Mouse (Mus musculus): ENCODE measurements around the gene Mcub. TPM values are rescaled to one million over a fixed set of nuclear protein-coding genes. Genes with fewer than 3 reads are reported as not detected.

Gene Mcub
- polyA plus RNA-seq, 1 experiment from 2014 or later = 6.6 TPM

DNA sequence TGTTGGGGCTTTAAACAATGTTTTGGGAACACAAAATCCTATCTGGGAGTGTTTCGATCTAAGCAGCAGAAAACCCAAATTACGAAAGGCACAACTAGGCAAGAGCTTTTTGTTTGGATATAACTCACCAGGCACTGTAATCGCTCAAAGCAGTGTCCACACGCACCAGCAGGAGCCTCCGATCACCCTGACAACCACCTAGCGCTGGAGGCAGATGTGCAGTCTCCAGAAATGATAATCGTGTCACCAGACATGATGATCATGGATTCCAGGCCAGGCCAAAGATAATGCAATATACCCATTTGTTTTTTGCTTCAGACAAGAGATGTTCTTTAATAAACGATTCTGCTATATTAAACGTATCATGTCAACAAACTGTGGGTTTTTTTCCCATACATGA lies 2.1 kb downstream of the Mcub start:
- no peaks in the 10 kb centered on the region for H3K36me3 ChIP-seq (ENCODE audit: control insufficient read depth, insufficient read depth, low read length)
- H3K27ac ChIP-seq (ENCODE audit: low read depth, low read length) = no peak overlapping the region
- WGBS = 78% methylated on average over 9 of the region's 9 CpGs
- no peak overlapping the region for H3K4me2 ChIP-seq (ENCODE audit: low read length)
- DNase-seq (ENCODE audit: low spot score) = no peak
- H3K9ac ChIP-seq (ENCODE audit: low read length) = no peak overlapping the region
- H3K9me3 ChIP-seq (replicated peaks; ENCODE audit: control insufficient read depth, low read length) = no peaks in the 10 kb centered on the region
- 0 out of 2 replicates have a peak, but pooled peaks cover 5% of the 10 kb centered on the region for H3K27me3 ChIP-seq (replicated peaks; ENCODE audit: control insufficient read depth, insufficient read depth, low read length)
- no peak for ATAC-seq
- H3K4me1 ChIP-seq (ENCODE audit: control insufficient read depth, insufficient read depth, low read length) = peaks cover 12% of the 10 kb centered on the region
- no peak overlapping the region for H3K4me3 ChIP-seq (ENCODE audit: low read depth, low read length)

DNA sequence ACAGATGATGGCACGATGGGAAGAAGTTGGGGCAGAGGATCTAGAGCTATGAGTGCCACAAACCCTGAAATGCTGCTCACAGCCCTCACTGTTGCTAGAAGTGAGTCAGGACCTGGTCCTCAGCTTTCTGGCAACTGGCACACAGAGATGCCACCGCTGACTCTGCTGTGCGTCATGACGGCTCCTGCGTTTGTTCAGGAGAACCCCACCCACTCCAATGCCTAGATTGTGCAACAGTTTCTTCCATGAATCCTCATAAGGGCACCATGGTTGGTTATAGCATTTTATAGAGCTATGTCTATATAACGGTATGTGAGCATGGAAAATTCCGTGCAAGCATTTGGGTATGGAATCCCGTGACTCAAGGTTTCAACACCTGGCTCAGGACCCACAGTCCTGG lies 5.3 kb downstream of the Mcub start:
- Histone ChIP-seq H3K27me3 (replicated peaks; ENCODE audit: control insufficient read depth, insufficient read depth, low read length) (0 out of 2 replicates have a peak, but pooled peaks cover 5% of the 10 kb centered on the region), H3K4me3 (ENCODE audit: low read depth, low read length) (no peak overlapping the region), H3K9me3 (replicated peaks; ENCODE audit: control insufficient read depth, low read length) (no peaks in the 10 kb centered on the region), H3K9ac (ENCODE audit: low read length) (no peak overlapping the region), H3K27ac (ENCODE audit: low read depth, low read length) (no peak overlapping the region), H3K4me2 (ENCODE audit: low read length) (no peak overlapping the region), H3K36me3 (ENCODE audit: control insufficient read depth, insufficient read depth, low read length) (no peaks in the 10 kb centered on the region), H3K4me1 (ENCODE audit: control insufficient read depth, insufficient read depth, low read length) (peaks cover under 1% of the 10 kb centered on the region; the same call in 1 of the 2 replicates)
- no peak for ATAC-seq
- DNase-seq (ENCODE audit: low spot score) = no peak
- WGBS = 92% methylated on average over 8 of the region's 8 CpGs

DNA sequence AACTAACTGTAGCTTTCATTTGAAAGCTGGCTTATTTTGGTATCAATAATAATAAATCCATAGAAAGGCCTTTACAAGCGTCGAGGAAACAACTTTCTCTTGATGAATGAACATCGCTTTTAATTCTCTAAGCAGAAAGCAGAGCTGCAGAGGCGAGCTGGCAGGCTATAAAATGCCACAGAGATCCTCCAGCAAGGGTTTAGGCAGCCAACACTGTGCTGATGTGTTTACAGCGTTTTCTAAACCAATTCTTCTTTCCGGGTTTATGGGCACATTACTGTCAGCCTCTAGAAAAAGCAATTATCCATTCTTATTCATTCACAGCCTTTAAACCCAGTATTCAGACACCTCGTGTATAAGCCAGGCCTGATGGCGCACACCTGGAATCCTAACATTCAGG lies 7.5 kb downstream of the Mcub start:
- H3K4me2 ChIP-seq (ENCODE audit: low read length) = no peak overlapping the region
- ATAC-seq = no peak
- no peaks in the 10 kb centered on the region for H3K9me3 ChIP-seq (replicated peaks; ENCODE audit: control insufficient read depth, low read length)
- H3K4me3 ChIP-seq (ENCODE audit: low read depth, low read length) = no peak overlapping the region
- H3K9ac ChIP-seq (ENCODE audit: low read length) = no peak overlapping the region
- no peak overlapping the region for H3K27ac ChIP-seq (ENCODE audit: low read depth, low read length)
- 41% methylated on average over 8 of the region's 8 CpGs for WGBS
- H3K36me3 ChIP-seq (ENCODE audit: control insufficient read depth, insufficient read depth, low read length) = no peaks in the 10 kb centered on the region
- no peak for DNase-seq (ENCODE audit: low spot score)
- H3K4me1 ChIP-seq (ENCODE audit: control insufficient read depth, insufficient read depth, low read length) = no peaks in the 10 kb centered on the region
- no peaks in the 10 kb centered on the region for H3K27me3 ChIP-seq (replicated peaks; ENCODE audit: control insufficient read depth, insufficient read depth, low read length)

DNA sequence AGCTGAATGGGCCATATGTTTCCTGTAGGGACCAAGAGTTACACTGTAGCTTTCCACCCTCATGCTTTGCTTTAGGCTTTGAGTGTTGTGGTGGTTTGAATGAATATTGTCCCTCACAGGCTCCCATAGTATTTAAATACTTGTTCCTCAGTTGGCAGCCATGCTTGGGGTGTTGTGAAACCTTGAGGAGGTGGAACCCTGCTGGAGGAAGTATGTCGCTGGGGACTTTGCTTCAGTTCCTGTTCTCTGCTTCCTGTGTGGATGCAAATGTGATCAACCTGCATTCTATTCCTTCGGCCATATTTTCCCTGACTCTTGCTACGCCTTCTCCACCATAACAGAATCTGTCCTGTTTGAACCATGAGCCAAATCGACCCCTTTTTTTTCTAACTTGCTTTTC lies 16.7 kb downstream of the Mcub start:
- H3K4me1 ChIP-seq (ENCODE audit: control insufficient read depth, insufficient read depth, low read length) = no peaks in the 10 kb centered on the region
- H3K36me3 ChIP-seq (ENCODE audit: control insufficient read depth, insufficient read depth, low read length) = no peaks in the 10 kb centered on the region
- no peak overlapping the region for H3K4me3 ChIP-seq (ENCODE audit: low read depth, low read length)
- no peak for ATAC-seq
- 90% methylated on average over 4 of the region's 4 CpGs for WGBS
- no peak overlapping the region for H3K27ac ChIP-seq (ENCODE audit: low read depth, low read length)
- H3K9me3 ChIP-seq (replicated peaks; ENCODE audit: control insufficient read depth, low read length) = no peaks in the 10 kb centered on the region
- no peak overlapping the region for H3K4me2 ChIP-seq (ENCODE audit: low read length)
- H3K9ac ChIP-seq (ENCODE audit: low read length) = no peak overlapping the region
- H3K27me3 ChIP-seq (replicated peaks; ENCODE audit: control insufficient read depth, insufficient read depth, low read length) = no peaks in the 10 kb centered on the region
- DNase-seq (ENCODE audit: low spot score) = no peak

DNA sequence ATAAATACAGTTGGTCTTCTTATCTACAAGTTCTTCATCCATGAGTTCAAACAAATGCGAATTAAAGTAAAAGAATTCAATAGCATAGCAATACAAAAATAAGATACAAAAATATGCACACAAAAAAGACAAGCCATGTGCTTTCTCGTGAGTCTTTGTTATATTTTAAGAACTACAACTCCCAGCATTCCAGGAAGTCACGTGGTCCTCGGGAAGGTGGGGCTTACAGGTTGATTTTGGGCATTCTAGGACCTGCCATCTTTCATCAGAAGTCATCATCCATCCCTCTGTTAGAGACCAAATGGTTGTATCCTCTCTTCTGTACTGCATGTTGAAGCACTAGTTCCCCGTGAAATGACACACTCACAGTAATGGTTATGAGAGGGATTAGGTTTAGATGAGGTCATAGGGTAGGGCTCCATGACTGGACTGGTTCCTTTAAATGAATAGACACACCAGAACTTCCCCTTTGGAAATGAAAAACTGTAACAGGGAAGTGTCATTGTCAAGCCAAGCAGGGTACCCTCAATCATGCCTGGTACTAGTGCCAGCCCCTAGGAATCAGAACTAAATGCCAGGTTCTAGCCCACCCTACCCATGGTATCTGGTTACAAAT lies 20.7 kb downstream of the Mcub start:
- H3K27ac ChIP-seq (ENCODE audit: low read depth, low read length) = no peak overlapping the region
- H3K4me1 ChIP-seq (ENCODE audit: control insufficient read depth, insufficient read depth, low read length) = no peaks in the 10 kb centered on the region
- no peak overlapping the region for H3K4me3 ChIP-seq (ENCODE audit: low read depth, low read length)
- DNase-seq (ENCODE audit: low spot score) = no peak
- no peak overlapping the region for H3K9ac ChIP-seq (ENCODE audit: low read length)
- no peak for ATAC-seq
- H3K9me3 ChIP-seq (replicated peaks; ENCODE audit: control insufficient read depth, low read length) = no peaks in the 10 kb centered on the region
- H3K27me3 ChIP-seq (replicated peaks; ENCODE audit: control insufficient read depth, insufficient read depth, low read length) = no peaks in the 10 kb centered on the region
- no peak overlapping the region for H3K4me2 ChIP-seq (ENCODE audit: low read length)
- WGBS = 86% methylated on average over 5 of the region's 5 CpGs
- H3K36me3 ChIP-seq (ENCODE audit: control insufficient read depth, insufficient read depth, low read length) = no peaks in the 10 kb centered on the region

DNA sequence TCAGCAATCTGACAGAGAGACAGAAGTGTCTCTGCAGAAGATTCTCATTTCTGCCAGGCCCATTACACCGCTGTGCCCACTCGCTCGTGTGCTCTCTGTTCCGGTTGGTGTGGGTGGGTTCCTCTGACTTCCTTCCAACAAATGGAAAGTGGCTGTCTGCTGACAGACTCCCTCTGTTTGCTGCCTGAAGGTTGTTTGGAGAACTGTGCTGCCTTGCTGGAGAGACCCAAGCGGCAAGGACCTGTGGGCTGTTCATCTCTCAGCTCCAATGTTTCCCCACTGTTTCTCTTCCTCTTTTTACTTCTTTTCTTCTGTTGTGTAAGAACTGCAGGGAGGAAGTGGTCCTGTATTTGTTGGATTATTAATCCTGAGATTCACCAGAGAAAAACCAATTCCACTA lies 21.6 kb downstream of the Mcub start:
- Histone ChIP-seq H3K4me3 (ENCODE audit: low read depth, low read length) (no peak overlapping the region), H3K9me3 (replicated peaks; ENCODE audit: control insufficient read depth, low read length) (no peaks in the 10 kb centered on the region), H3K27me3 (replicated peaks; ENCODE audit: control insufficient read depth, insufficient read depth, low read length) (no peaks in the 10 kb centered on the region), H3K27ac (ENCODE audit: low read depth, low read length) (no peak overlapping the region), H3K36me3 (ENCODE audit: control insufficient read depth, insufficient read depth, low read length) (no peaks in the 10 kb centered on the region), H3K4me2 (ENCODE audit: low read length) (no peak overlapping the region), H3K4me1 (ENCODE audit: control insufficient read depth, insufficient read depth, low read length) (no peaks in the 10 kb centered on the region), H3K9ac (ENCODE audit: low read length) (no peak overlapping the region)
- DNase-seq (ENCODE audit: low spot score) (no peak), ATAC-seq (no peak)
- WGBS = 91% methylated on average over 5 of the region's 5 CpGs

DNA sequence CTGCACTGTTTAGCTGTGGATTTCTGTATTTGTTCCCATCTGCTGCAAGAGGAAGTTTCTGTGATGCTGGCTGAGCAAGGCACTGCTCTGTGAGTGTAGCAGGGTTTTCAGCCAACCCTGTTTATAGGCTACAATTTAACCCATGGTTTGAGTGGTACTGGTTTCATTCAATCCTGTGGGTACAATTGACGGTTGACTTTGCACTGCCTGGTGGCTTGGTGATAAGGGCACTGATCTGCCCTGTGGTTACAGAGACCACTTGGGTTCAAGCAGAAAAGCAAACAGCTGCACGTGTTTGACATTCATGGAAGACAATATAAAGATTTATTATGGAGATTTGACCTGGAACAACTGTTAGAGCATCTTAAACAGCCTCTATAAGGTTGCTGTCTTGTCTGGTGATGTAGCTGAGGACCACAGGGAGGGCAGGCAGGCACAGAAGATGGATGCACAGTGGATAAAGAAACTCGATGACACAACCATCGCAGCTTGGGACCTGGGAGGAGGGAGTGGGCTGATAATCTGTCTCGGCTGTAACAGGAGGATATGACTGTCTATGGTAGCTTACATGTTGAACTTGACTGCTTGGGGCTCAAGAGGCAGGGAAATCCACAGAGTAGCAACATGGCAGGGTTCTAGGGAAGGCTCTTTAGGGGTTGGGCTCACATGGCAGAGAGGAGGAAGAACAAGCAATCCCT lies 23.6 kb downstream of the Mcub start:
- Histone ChIP-seq H3K36me3 (ENCODE audit: control insufficient read depth, insufficient read depth, low read length) (no peaks in the 10 kb centered on the region), H3K4me3 (ENCODE audit: low read depth, low read length) (no peak overlapping the region), H3K27ac (ENCODE audit: low read depth, low read length) (no peak overlapping the region), H3K9me3 (replicated peaks; ENCODE audit: control insufficient read depth, low read length) (no peaks in the 10 kb centered on the region), H3K27me3 (replicated peaks; ENCODE audit: control insufficient read depth, insufficient read depth, low read length) (no peaks in the 10 kb centered on the region), H3K4me1 (ENCODE audit: control insufficient read depth, insufficient read depth, low read length) (no peaks in the 10 kb centered on the region), H3K4me2 (ENCODE audit: low read length) (no peak overlapping the region), H3K9ac (ENCODE audit: low read length) (no peak overlapping the region)
- ATAC-seq = no peak
- 84% methylated on average over 5 of the region's 5 CpGs for WGBS
- no peak for DNase-seq (ENCODE audit: low spot score)

DNA sequence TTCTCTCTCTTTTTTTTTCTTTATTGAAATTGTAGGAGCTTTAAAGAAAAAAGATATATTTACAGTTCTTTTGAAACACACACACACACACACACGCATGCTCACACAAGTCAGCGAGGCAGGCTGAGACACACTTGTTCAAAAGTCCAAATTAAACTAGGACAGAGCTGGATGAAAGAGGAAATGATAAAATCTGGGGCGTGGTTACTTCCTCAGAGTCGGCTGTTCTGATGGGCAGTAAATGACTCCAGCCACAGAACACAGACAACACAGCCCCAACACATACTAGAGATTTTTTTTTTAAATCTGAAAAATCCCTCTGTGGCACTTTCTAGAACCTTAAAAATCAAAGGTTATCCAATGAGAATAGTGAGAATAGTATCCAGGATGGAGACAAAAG lies 26.2 kb downstream of the Mcub start:
- 93% methylated on average over 4 of the region's 4 CpGs for WGBS

DNA sequence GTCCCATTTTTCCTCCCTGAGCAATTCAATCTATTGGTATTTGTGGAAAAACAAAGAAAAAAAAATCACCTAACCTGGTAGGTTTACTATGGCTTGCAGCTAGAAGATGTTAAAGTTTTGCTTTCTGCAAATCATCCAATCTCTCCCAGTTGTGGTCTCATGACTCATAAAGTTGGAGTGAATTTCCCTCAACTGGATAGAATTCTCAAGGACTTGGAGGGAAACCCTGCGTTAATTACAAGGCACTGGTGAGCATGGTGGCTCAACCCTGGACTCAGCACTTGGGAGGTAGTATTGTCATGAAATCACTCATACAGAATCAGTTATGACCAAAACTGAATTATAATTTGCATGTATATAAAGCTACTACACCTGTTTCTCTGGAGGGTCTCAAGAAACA lies 28.7 kb downstream of the Mcub start:
- DNase-seq (ENCODE audit: low spot score) (no peak), ATAC-seq (no peak)
- no peak overlapping the region for H3K4me2 ChIP-seq (ENCODE audit: low read length)
- no peak overlapping the region for H3K27ac ChIP-seq (ENCODE audit: low read depth, low read length)
- H3K4me3 ChIP-seq (ENCODE audit: low read depth, low read length) = no peak overlapping the region
- no peaks in the 10 kb centered on the region for H3K36me3 ChIP-seq (ENCODE audit: control insufficient read depth, insufficient read depth, low read length)
- no peaks in the 10 kb centered on the region for H3K9me3 ChIP-seq (replicated peaks; ENCODE audit: control insufficient read depth, low read length)
- no peak overlapping the region for H3K9ac ChIP-seq (ENCODE audit: low read length)
- 0 out of 2 replicates have a peak, but pooled peaks cover 3% of the 10 kb centered on the region for H3K4me1 ChIP-seq (ENCODE audit: control insufficient read depth, insufficient read depth, low read length)
- no peaks in the 10 kb centered on the region for H3K27me3 ChIP-seq (replicated peaks; ENCODE audit: control insufficient read depth, insufficient read depth, low read length)
- WGBS = 91% methylated on average over 1 of the region's 1 CpGs

More for the DNA sequence above, 26.2 kb downstream of the Mcub start:
- Histone ChIP-seq H3K36me3 (ENCODE audit: control insufficient read depth, insufficient read depth, low read length) (no peaks in the 10 kb centered on the region), H3K27me3 (replicated peaks; ENCODE audit: control insufficient read depth, insufficient read depth, low read length) (no peaks in the 10 kb centered on the region), H3K9me3 (replicated peaks; ENCODE audit: control insufficient read depth, low read length) (no peaks in the 10 kb centered on the region), H3K9ac (ENCODE audit: low read length) (no peak overlapping the region), H3K4me2 (ENCODE audit: low read length) (no peak overlapping the region), H3K4me3 (ENCODE audit: low read depth, low read length) (no peak overlapping the region), H3K4me1 (ENCODE audit: control insufficient read depth, insufficient read depth, low read length) (no peaks in the 10 kb centered on the region), H3K27ac (ENCODE audit: low read depth, low read length) (no peak overlapping the region)
- ATAC-seq (no peak), DNase-seq (ENCODE audit: low spot score) (no peak)
